Mouse (Mus musculus) C2C12 (cell line): ENCODE data around the gene Elof1.

Experiments
- CEBPB ChIP-seq: IDR thresholded peaks from one replicate; pipeline ENCODE4 v1.6.1; 2011; ENCODE audit warnings: low read depth, mild to moderate bottlenecking, control low read depth, moderate library complexity
- CTCF ChIP-seq: IDR thresholded peaks from one replicate; pipeline ENCODE4 v1.5.1; 2011; ENCODE audit not compliant: control insufficient read depth, insufficient read depth, insufficient read length
- FOSL1 ChIP-seq: IDR thresholded peaks from one replicate; pipeline ENCODE4 v1.8.0; 2011; ENCODE audit warnings: mild to moderate bottlenecking, low read length; ENCODE audit not compliant: poor library complexity, insufficient read depth, severe bottlenecking
- MAX ChIP-seq: IDR thresholded peaks from one replicate; pipeline ENCODE4 v1.6.1; 2011; ENCODE audit warnings: mild to moderate bottlenecking, control low read depth
- MYOD1 ChIP-seq: IDR thresholded peaks from one replicate; pipeline ENCODE4 v1.6.1; 2011; ENCODE audit warnings: low read depth; ENCODE audit not compliant: control insufficient read depth, insufficient read length
- MYOG ChIP-seq: IDR thresholded peaks from one replicate; pipeline ENCODE4 v1.6.1; 2011; ENCODE audit not compliant: control insufficient read depth, insufficient read length; ENCODE audit errors: extremely low read depth
- USF1 ChIP-seq: IDR thresholded peaks from one replicate; pipeline ENCODE4 v1.6.1; 2011; ENCODE audit warnings: low read depth, mild to moderate bottlenecking, control low read depth, moderate library complexity

GRCm38 (mm10) chr9:22085022-22085834 lies 31.7 kb downstream of the Elof1 start, which contains the start of gene Ecsit:
- TF ChIP-seq MAX (no peak), MYOG (no peak), CTCF (no peak), MYOD1 (no peak), CEBPB (no peak), USF1 (peak; percentile 54), FOSL1 (no peak)
